Mouse (Mus musculus) gastrocnemius, adult 2 months (tissue): Measurements from ENCODE around the gene Frs2. TPM values are rescaled to one million over a fixed set of nuclear protein-coding genes. Genes with fewer than 3 reads are reported as not detected.
"Not testable (repeated sequence)": the region's sequence is repeated elsewhere in the genome, so short reads cannot be mapped to it uniquely, and the experiment has no call there.

Source experiments
- DNase-seq: peaks from one replicate; pipeline ENCODE4 v3.0.0; 2022
- H3K27ac ChIP-seq: fragments of 200-600 bp; 2 replicates; pipeline ENCODE4 v1.8.1; 2022; ENCODE audit warnings: mild to moderate bottlenecking
- H3K4me3 ChIP-seq: fragments of 200-600 bp; 2 replicates; pipeline ENCODE4 v1.8.1; 2022; ENCODE audit warnings: mild to moderate bottlenecking, moderate library complexity
- CTCF ChIP-seq: fragments of 200-600 bp; IDR thresholded peaks from 2 replicates; pipeline ENCODE4 v1.8.1; 2022; ENCODE audit warnings: antibody characterized with exemption, mild to moderate bottlenecking, moderate library complexity
- intact Hi-C: fragments of 180-260 bp; cut with DNase I; formaldehyde crosslinking; loops from one replicate; pipeline ENCODE4 v1.15.1; 2025
- total RNA-seq, 2 experiments: library from RNA; stranded (reverse); gene quantifications; 2 replicates each; pipeline ENCODE4 v1.2.3; 2021

The Frs2 gene
- total RNA-seq, 2 experiments from 2014 or later: 8.1 to 11.5 TPM

GRCm38 (mm10) chr10:117081326-117081725, 67.0 kb downstream of the Frs2 start:
- Histone ChIP-seq H3K4me3 (no peak overlapping the region), H3K27ac (no peak overlapping the region)
- no peak for DNase-seq
- intact Hi-C loops: no loop called here
- no peak for TF ChIP-seq CTCF

DNA sequence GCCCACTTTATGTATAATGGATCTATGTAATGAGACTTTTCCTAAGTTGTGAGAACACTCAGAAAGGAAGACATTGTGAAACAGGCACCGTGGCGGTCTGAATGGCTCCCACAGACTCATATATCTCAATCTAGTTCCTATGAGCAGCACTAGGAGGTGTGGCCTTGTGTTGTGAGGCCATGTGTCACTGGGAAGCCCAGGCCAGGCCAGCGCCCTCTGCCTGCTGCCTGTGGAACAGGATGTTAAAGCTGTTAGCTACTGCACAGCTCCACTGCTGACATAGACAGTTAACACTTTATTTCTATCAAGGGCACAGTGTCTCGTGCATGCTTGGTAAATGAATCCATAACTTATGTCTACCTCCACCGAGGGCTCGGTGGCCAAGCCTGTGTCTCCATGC, 70.0 kb downstream of the Frs2 start:
- intact Hi-C loops: no loop called here
- DNase-seq: peak; percentile 38
- peak; percentile 59 for TF ChIP-seq CTCF
- no peak overlapping the region for H3K27ac ChIP-seq
- no peak overlapping the region for H3K4me3 ChIP-seq

DNA sequence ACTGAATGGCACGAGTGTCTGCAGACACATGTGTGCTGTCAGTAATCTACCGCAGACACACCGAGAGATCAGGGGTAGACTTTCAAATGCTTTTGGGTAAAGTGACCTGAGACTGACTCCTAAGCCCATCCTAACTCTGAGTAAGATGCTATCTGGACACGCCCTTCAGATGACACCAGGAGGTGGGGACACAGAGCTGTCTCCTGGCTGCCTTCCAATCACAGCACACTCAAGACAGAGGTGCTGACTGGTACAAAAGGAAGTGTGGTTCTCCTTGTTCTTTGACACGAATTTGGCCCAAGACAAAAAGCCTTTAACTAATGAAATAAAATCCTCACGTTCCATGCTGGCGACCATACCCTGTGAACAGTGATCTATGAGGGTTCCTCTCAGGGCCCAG, 75.2 kb downstream of the Frs2 start:
- intact Hi-C loops: no loop called here
- no peak overlapping the region for H3K27ac ChIP-seq
- no peak for TF ChIP-seq CTCF
- no peak for DNase-seq
- H3K4me3 ChIP-seq: no peak overlapping the region

DNA sequence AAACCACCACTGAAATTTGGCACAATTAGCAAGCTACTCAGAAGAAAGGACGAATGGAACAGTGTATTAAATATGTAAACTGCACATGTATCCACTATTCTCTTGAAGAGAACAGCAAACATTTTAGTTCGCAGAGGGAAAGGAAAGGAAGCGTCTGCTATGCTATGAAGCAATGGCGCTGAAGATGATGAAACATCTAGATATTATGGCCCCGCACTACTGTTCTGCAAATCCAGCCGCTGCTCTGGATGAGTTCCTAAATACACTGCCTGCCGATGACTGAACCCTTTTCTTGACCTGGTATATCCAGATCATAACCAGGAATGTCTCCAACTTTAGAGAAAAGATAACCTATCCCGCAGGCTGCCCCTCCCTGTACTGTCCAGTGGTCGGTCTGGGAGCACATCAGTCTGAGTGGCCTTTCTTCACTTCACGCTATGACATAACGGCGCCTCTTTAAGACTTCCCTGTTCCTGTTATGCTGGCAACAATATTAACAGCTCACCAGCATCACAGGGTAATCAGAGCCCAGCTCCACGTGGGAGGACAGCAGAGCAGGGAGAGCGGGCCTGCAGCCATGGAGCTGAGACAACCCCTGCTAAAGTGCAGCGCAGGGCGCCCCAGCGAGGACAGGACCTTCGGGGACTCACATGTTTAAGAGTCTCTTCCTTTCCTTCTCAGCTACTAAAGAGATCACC, 76.0 kb downstream of the Frs2 start:
- Histone ChIP-seq H3K4me3 (no peak overlapping the region), H3K27ac (no peak overlapping the region)
- intact Hi-C loops: no loop called here
- TF ChIP-seq CTCF: no peak
- peak; percentile 39 for DNase-seq

- H3K4me3 ChIP-seq: no peak overlapping the region
- no peak for DNase-seq
- no peak overlapping the region for H3K27ac ChIP-seq
- TF ChIP-seq CTCF: peak; percentile 12; the same call in 1 of the 2 replicates
- intact Hi-C loops: loop anchor here (10.0 kb wide), 1 partner anchor 306 kb away; no protein-coding TSS in a partner anchor
These were observed 79.2 kb downstream of the Frs2 start for GRCm38 (mm10) chr10:117069109-117069508.

DNA sequence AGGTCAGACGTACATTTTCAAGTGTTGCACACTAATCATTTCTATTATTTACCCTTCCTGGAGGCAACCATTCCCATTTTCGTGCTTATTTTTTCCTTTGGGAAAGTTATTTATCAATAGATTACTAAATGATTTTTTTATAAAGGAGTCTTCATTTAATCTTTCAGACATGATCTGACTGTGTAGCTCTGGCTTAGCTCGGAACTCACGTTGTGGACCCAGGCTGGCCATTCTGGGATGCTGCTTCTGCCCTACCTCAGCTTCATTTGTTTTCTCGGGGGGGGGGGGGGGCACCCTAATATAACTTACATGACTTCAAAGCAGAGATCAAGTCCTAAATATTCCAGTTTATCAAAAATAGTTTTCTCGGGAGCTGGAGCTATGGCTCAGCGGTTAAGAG, 84.3 kb downstream of the Frs2 start:
- DNase-seq: no peak
- Histone ChIP-seq H3K4me3 (peak overlapping the region; percentile 84), H3K27ac (peak overlapping the region; percentile 74)
- intact Hi-C loops: loop anchor here (5.0 to 10.0 kb wide), 2 partner anchors 148 to 311 kb away; no protein-coding TSS in a partner anchor
- TF ChIP-seq CTCF: no peak

DNA sequence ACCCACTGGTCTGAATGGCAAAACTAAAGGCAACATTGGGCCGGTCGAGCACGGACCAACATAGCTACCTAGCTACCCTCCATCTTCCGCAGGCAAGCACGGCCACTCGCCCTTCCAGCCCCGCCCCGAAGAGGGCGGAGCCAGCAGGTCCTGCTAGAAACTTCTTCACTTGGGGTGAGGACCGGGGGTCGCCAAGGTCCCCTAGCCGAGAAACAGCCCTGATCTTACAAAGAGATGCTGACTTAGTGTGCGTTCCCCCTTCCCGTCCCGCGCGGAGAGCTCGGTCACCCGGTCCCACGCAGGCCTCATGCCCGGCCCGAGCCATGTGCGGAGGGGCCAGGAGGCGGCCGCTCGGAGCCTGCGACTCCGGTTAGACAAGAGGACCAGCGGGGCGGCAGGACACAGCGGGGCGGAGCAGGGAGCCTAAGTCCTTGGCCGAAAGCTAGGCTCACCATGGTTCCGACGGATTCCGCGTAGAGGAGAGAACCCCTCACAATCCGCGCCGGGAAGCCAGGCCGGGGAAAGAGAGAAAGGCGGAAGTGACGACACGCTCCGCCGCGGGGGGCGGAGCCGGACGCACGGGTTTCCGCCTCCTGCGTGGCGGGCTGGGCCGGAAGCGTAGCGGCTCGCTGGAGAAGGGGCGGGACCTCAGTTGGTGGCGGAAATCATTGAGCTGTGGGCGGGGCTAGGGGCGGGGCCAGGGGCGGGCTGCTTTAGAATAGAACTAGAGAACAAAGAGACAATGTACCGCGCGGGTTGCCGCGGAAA, 84.9 kb downstream of the Frs2 start, which contains the start of gene Cct2:
Cct2 (minus strand) TSS at position 561 of the 768 bp plus-strand sequence.
- H3K4me3 ChIP-seq: peak within 1 kb of the TSS; percentile 84
- peak within 1 kb of the TSS; percentile 91 for H3K27ac ChIP-seq
- intact Hi-C loops: loop anchor here (2.0 to 10.0 kb wide), 3 partner anchors 85 to 311 kb away; partner anchors contain the start of gene Frs2
- DNase-seq: peak; percentile 95
- peak; percentile 4; the same call in 1 of the 2 replicates for TF ChIP-seq CTCF

- TF ChIP-seq CTCF: no peak
- Histone ChIP-seq H3K4me3 (peak overlapping the region; percentile 84), H3K27ac (peak overlapping the region; percentile 91)
- intact Hi-C loops: loop anchor here (2.0 to 10.0 kb wide), 3 partner anchors 86 to 312 kb away; partner anchors contain the start of gene Frs2
- no peak for DNase-seq
These were observed 85.5 kb downstream of the Frs2 start for GRCm38 (mm10) chr10:117062894-117063253.

- intact Hi-C loops: no loop called here
- TF ChIP-seq CTCF: peak; percentile 38
- Histone ChIP-seq H3K27ac (no peak overlapping the region), H3K4me3 (no peak overlapping the region)
- no peak for DNase-seq
These were observed 92.7 kb downstream of the Frs2 start for GRCm38 (mm10) chr10:117055668-117056067.

DNA sequence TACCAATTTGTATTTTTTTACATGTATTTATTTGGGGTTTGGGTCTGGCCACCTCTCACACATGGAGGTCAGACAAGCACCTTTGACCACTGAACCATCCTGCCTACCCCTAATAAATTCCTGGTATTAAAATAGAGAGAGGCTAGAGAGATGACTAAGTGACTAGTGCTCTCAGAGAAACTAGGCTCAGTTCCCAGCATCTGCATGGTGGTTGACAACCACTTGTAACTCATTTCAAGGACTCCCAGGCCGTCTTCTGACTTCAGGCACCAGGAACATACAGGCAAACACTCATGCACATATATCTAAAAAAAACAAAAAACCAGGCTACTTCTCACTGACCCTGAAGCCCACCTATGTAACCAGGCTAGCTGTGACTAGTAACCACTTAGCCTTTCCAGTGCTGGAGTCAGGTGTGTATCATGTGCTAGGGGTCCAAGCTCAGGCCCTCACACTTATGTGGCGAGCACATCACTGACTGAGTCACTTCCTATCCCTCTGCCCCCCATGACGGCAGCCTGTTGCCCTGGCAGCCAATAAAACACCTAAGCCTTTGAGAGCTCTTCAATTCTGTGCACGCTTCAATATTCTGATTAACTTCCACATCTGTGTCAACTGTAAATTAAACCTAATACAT, 98.3 kb downstream of the Frs2 start:
- Histone ChIP-seq H3K27ac (no peak overlapping the region), H3K4me3 (no peak overlapping the region)
- no peak for DNase-seq
- no peak for TF ChIP-seq CTCF
- intact Hi-C loops: no loop called here

- intact Hi-C loops: no loop called here
- H3K27ac ChIP-seq: no peak overlapping the region
- no peak overlapping the region for H3K4me3 ChIP-seq
These were observed 99.1 kb downstream of the Frs2 start for GRCm38 (mm10) chr10:117049253-117049652.

DNA sequence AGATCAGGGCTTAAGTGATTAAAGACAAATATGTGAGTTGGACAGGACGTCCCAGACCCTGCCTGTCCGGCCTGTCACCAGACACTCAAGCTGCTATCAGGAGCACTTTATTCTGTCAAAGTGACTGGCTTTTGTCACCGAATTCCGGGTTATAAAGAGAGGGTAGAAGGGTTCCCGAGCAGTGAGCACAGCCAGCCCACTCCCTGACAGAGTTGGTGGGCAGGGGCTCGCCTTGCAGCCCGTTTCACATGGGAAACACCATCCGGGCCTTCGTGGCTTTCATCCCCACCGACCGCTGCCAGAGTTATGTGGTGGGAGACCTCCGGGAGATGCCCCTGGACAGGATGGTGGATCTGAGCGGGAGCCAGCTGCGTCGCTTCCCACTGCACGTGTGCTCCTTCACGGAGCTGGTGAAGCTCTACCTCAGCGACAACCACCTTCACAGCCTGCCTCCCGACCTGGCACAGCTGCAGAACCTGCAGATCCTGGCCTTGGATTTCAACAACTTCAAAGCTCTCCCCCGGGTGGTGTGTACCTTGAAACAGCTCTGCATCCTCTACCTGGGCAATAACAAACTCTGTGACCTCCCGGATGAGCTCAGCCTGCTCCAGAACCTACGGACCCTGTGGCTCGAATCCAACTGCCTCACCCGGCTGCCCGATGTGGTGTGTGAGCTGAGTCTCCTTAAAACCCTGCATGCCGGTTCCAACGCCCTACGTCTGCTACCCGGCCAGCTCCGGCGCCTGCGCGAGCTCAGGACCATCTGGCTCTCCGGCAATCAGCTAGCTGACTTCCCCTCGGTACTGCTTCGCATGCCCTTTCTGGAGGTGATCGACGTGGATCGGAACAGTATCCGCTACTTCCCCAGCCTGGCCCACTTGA, 102.9 kb downstream of the Frs2 start, which contains the start of gene Lrrc10:
Lrrc10 (plus strand) TSS at position 167 of the 882 bp plus-strand sequence.
- intact Hi-C loops: no loop called here
- no peak within 1 kb of the TSS for H3K4me3 ChIP-seq
- no peak for DNase-seq
- no peak for TF ChIP-seq CTCF
- no peak within 1 kb of the TSS for H3K27ac ChIP-seq

More at GRCm38 (mm10) chr10:117049253-117049652, 99.1 kb downstream of the Frs2 start:
- TF ChIP-seq CTCF: no peak
- DNase-seq: no peak

DNA sequence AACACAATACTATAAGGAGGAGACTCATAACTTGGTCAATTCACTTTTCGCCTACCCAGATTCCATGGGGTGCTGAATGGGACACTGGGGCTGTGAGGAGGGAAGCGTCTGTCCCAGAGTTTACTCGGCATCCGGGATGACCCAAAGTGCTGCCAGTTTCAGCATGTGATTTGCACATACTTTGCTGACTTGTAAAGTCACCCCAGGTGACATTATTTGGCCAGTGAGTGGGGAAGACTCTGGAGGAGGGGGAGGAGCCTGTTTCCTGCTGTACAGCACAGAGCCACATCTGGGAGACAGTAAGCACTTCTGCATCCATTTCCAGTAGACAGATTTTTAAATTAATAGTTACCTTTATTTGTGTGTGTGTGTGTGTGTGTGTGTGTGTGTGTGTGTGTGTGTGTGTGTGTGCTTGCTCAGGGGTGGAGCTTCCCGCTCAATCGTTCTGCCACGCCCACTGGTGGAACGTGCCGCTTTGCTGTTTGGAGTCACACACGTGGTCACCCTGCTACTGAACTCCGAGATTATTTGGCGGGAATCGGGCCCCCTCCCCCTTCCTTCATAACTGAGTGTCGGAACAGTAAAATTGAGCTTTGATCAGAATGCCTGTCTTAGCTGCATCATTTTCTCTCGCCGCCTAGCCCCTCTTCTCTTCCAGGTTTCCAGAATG, 104.7 kb downstream of the Frs2 start:
- DNase-seq, H3K27ac ChIP-seq, intact Hi-C loops, H3K4me3 ChIP-seq: not testable (repeated sequence)
